Mouse (Mus musculus): ENCODE measurements around the gene Rpgrip1l.

- no peak for TF ChIP-seq POLR2A (IDR thresholded peaks at IDR 0.05; ENCODE audit: borderline replicate concordance, extremely low read depth, insufficient read depth, insufficient read length, poor library complexity, severe bottlenecking)
- TF ChIP-seq CTCF (IDR thresholded peaks at IDR 0.05; ENCODE audit: borderline replicate concordance, extremely low read depth, insufficient read depth, insufficient read length), result no peak
Observed at GRCm38 (mm10) chr8:91201184-91201583, 111.9 kb downstream of the Rpgrip1l start.

Data from brain, embryonic 14.5 days (tissue).